ENCODE assay signal across 8 mouse cellular contexts in the genomic region with DNA sequence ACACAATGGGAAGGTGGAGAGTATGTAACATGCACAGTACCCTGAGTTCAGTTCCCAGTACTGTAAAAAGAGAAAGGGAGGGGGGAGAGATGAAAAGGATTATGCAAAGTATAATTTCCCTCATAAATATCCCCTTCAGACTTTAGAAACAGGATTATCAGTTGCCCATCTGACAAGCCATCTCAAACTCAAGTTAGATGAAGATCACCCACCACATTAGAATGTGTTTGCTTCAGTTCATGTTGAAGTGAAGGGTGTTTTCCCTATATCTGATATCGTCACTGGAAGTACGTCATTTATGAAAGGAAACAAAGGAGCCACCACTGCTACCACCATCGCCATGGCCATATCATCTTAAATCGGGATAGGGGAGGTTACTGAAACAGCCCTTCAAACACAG. TPM values are rescaled to one million over a fixed set of nuclear protein-coding genes. Genes with fewer than 3 reads are reported as not detected.
DNase-seq lines count a peak whose midpoint lies in the region; ATAC-seq lines count a peak whose summit lies in the region.

A gene (plus strand): TSS at position 301 of the 400 bp plus-strand sequence.

- H3K36me3 ChIP-seq in kidney, embryonic 14.5 days (ENCODE audit: control insufficient read depth, insufficient read depth, low read length), result no peaks in the 10 kb centered on the region

- H3K27ac ChIP-seq in kidney, embryonic 14.5 days (ENCODE audit: low read depth, low read length), result no peak within 1 kb of the TSS

- 92% methylated on average over 4 of the region's 4 CpGs for WGBS in kidney, embryonic 14.5 days

- H3K9ac ChIP-seq in kidney, embryonic 14.5 days (ENCODE audit: low read depth, low read length), result no peak within 1 kb of the TSS

- DNase-seq in kidney, postnatal 14 days, result no peak
- no peak for DNase-seq in adrenal gland, postnatal 10 days
- no peak for DNase-seq in gastrocnemius, postnatal 4 days (ENCODE audit: low spot score in 2 of 2)
- DNase-seq in spleen, adult 18-20 months, result no peak
- DNase-seq in embryo, embryonic 10.5 days (ENCODE audit: low spot score), result no peak

- H3K27me3 ChIP-seq in kidney, embryonic 14.5 days (ENCODE audit: control insufficient read depth, insufficient read depth, low read length), result no peaks in the 10 kb centered on the region

- H3K4me2 ChIP-seq in kidney, embryonic 14.5 days (replicated peaks; ENCODE audit: low read depth, low read length), result no peak within 1 kb of the TSS

- H3K4me3 ChIP-seq in kidney, embryonic 14.5 days (ENCODE audit: low read length), result no peak within 1 kb of the TSS

- H3K9me3 ChIP-seq in kidney, embryonic 14.5 days (ENCODE audit: control insufficient read depth, low read length), result no peaks in the 10 kb centered on the region

- no peaks in the 10 kb centered on the region for H3K4me1 ChIP-seq in kidney, embryonic 14.5 days (ENCODE audit: control insufficient read depth, insufficient read depth, low read length)

- ATAC-seq in kidney, embryonic 14.5 days (ENCODE audit: low FRiP score, low TSS enrichment), result no peak
- ATAC-seq in megakaryocyte, adult 5-6 weeks (ENCODE audit: poor library complexity, severe bottlenecking), result no peak
- no peak for ATAC-seq in activated CD4-positive, CD25-positive, alpha-beta regulatory T cell, adult 4 months

RNA-seq across cellular contexts. Expression of the gene that starts here (rescaled TPM):
- polyA plus RNA-seq in kidney, embryonic 14.5 days (2014; fragmentation: Nextera tagmentation; extraction: Ambion mirVana), result 14.2 and 16.1 TPM in 2 replicates
- 10 to 100 TPM; 49.3 to 55.5 TPM for total RNA-seq in adrenal gland, postnatal 10 days (2021)
- total RNA-seq in gastrocnemius, postnatal 4 days (2021), result 100 to 1,000 TPM; 108 TPM
- 68.9 and 102 TPM in 2 replicates for total RNA-seq in megakaryocyte, adult 5-6 weeks (2015)
- 42.0 and 44.4 TPM in 2 replicates for total RNA-seq in megakaryocyte, adult 5-6 weeks (2017)
- 1 to 10 TPM; 6.3 to 9.4 TPM for polyA plus RNA-seq in activated CD4-positive, CD25-positive, alpha-beta regulatory T cell, adult 4 months (2017; shearing (Covaris generic))
